Mouse (Mus musculus): Measurements from ENCODE around the gene Mycl.

DNA sequence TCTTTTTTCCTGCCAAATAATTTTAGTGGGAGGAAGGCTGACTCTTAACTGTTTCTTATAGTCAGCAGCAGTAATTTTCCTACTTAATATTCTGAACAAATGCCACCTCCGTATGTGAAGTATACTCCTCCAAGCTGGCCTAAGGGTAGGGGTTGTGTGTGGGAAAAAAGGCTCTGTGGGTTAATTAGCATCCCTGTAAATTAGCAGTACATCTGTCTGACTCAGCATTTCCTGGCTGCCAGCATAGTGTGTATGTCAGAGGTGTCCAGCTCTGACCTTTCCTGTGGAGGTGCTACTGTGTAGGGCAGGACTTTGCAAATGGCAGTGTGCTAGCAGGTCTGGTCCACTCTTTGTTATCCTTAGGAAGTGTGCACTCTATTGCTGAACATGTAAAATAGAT is 48.4 kb downstream of the Mycl start:
- TF ChIP-seq CTCF (IDR thresholded peaks at IDR 0.05; ENCODE audit: low read depth, low read length), result no peak
- TF ChIP-seq GATA2 (IDR thresholded peaks at IDR 0.05; ENCODE audit: borderline replicate concordance, low read depth, low read length), result no peak
